Mouse (Mus musculus) brown adipose tissue, adult 24 weeks (tissue): ENCODE data around the gene Lclat1. TPM values are rescaled to one million over a fixed set of nuclear protein-coding genes. Genes with fewer than 3 reads are reported as not detected.

ENCODE experiments used
- H3K27ac ChIP-seq: fragments of 200-500 bp; replicated peaks from 2 replicates; pipeline ENCODE4 v1.5.1; 2012; ENCODE audit warnings: low read depth, mild to moderate bottlenecking, low read length
- H3K4me1 ChIP-seq: fragments of 200-500 bp; 2 replicates; pipeline ENCODE4 v1.6.1; 2012; ENCODE audit warnings: low read length, mixed read lengths; ENCODE audit not compliant: control insufficient read depth, insufficient read depth, insufficient read length
- H3K4me3 ChIP-seq: fragments of 200-500 bp; 2 replicates; pipeline ENCODE4 v1.5.1; 2012; ENCODE audit warnings: low read depth, mild to moderate bottlenecking, low read length, moderate library complexity; ENCODE audit not compliant: insufficient read depth
- polyA plus RNA-seq: library from polyadenylated mRNA; stranded (reverse); fragments of >200 nt; gene quantifications from 2 replicates; pipeline ENCODE4 v1.2.4, GENCODE M21; 2012; ENCODE audit not compliant: missing spikeins, insufficient read depth, insufficient read length

Gene Lclat1
- polyA plus RNA-seq, 1 experiment, result 12.8 TPM

GRCm38 (mm10) chr17:73194146-73194545 lies 86.4 kb downstream of the Lclat1 start:
- no peak overlapping the region for H3K4me3 ChIP-seq
- H3K4me1 ChIP-seq, result 0 out of 2 replicates have a peak, but pooled peaks cover 4% of the 10 kb centered on the region
- H3K27ac ChIP-seq, result no peak overlapping the region

GRCm38 (mm10) chr17:73194575-73194974 lies 86.8 kb downstream of the Lclat1 start:
- Histone ChIP-seq H3K4me1 (0 out of 2 replicates have a peak, but pooled peaks cover 4% of the 10 kb centered on the region), H3K4me3 (no peak overlapping the region), H3K27ac (no peak overlapping the region)

GRCm38 (mm10) chr17:73195074-73195723 lies 87.4 kb downstream of the Lclat1 start:
- 0 out of 2 replicates have a peak, but pooled peaks cover 4% of the 10 kb centered on the region for H3K4me1 ChIP-seq
- H3K4me3 ChIP-seq, result no peak overlapping the region
- H3K27ac ChIP-seq, result no peak overlapping the region

GRCm38 (mm10) chr17:73196139-73196538 lies 88.4 kb downstream of the Lclat1 start:
- Histone ChIP-seq H3K4me1 (0 out of 2 replicates have a peak, but pooled peaks cover 4% of the 10 kb centered on the region), H3K4me3 (no peak overlapping the region), H3K27ac (no peak overlapping the region)

- 0 out of 2 replicates have a peak, but pooled peaks cover 4% of the 10 kb centered on the region for H3K4me1 ChIP-seq
- no peak overlapping the region for H3K4me3 ChIP-seq
- no peak overlapping the region for H3K27ac ChIP-seq
These were observed 89.9 kb downstream of the Lclat1 start for GRCm38 (mm10) chr17:73197724-73198123.

- H3K4me3 ChIP-seq, result no peak overlapping the region
- H3K27ac ChIP-seq, result no peak overlapping the region
- 0 out of 2 replicates have a peak, but pooled peaks cover 4% of the 10 kb centered on the region for H3K4me1 ChIP-seq
These were observed 91.6 kb downstream of the Lclat1 start for GRCm38 (mm10) chr17:73199387-73199786.

- Histone ChIP-seq H3K4me3 (no peak overlapping the region), H3K4me1 (no peaks in the 10 kb centered on the region), H3K27ac (no peak overlapping the region)
These were observed 92.6 kb downstream of the Lclat1 start for GRCm38 (mm10) chr17:73200380-73200779.

GRCm38 (mm10) chr17:73203642-73204332 lies 96.0 kb downstream of the Lclat1 start:
- no peak overlapping the region for H3K27ac ChIP-seq
- no peaks in the 10 kb centered on the region for H3K4me1 ChIP-seq
- no peak overlapping the region for H3K4me3 ChIP-seq

GRCm38 (mm10) chr17:73210960-73211531 lies 103.3 kb downstream of the Lclat1 start:
- no peaks in the 10 kb centered on the region for H3K4me1 ChIP-seq
- H3K27ac ChIP-seq, result no peak overlapping the region
- H3K4me3 ChIP-seq, result no peak overlapping the region

GRCm38 (mm10) chr17:73212754-73213153 lies 105.0 kb downstream of the Lclat1 start:
- Histone ChIP-seq H3K4me1 (no peaks in the 10 kb centered on the region), H3K27ac (no peak overlapping the region), H3K4me3 (no peak overlapping the region)

GRCm38 (mm10) chr17:73213187-73213586 lies 105.4 kb downstream of the Lclat1 start:
- Histone ChIP-seq H3K4me3 (no peak overlapping the region), H3K4me1 (no peaks in the 10 kb centered on the region), H3K27ac (no peak overlapping the region)

- Histone ChIP-seq H3K4me3 (no peak overlapping the region), H3K4me1 (no peaks in the 10 kb centered on the region), H3K27ac (no peak overlapping the region)
These were observed 105.9 kb downstream of the Lclat1 start for GRCm38 (mm10) chr17:73213677-73214076.

- H3K4me1 ChIP-seq, result 0 out of 2 replicates have a peak, but pooled peaks cover 4% of the 10 kb centered on the region
- H3K27ac ChIP-seq, result no peak overlapping the region
- H3K4me3 ChIP-seq, result no peak overlapping the region
These were observed 109.5 kb downstream of the Lclat1 start for GRCm38 (mm10) chr17:73217274-73217673.

- Histone ChIP-seq H3K4me3 (no peak overlapping the region), H3K27ac (no peak overlapping the region), H3K4me1 (0 out of 2 replicates have a peak, but pooled peaks cover 4% of the 10 kb centered on the region)
These were observed 113.0 kb downstream of the Lclat1 start for GRCm38 (mm10) chr17:73220746-73221145.

GRCm38 (mm10) chr17:73222077-73222476 lies 114.3 kb downstream of the Lclat1 start:
- Histone ChIP-seq H3K4me1 (0 out of 2 replicates have a peak, but pooled peaks cover 4% of the 10 kb centered on the region), H3K27ac (no peak overlapping the region)

More at GRCm38 (mm10) chr17:73222077-73222476, 114.3 kb downstream of the Lclat1 start:
- H3K4me3 ChIP-seq, result no peak overlapping the region
